Mouse (Mus musculus) adrenal gland, postnatal 0 days (tissue): ENCODE measurements around the gene Gm2916. TPM values are rescaled to one million over a fixed set of nuclear protein-coding genes. Genes with fewer than 3 reads are reported as not detected.

Source experiments
- polyA plus RNA-seq: library from polyadenylated mRNA; unstranded; fragments of >200 nt; fragmentation: Nextera tagmentation; extraction: Ambion mirVana; gene quantifications from 2 replicates; pipeline ENCODE4 v1.2.1, GENCODE M21; 2015

Gm2916 gene
- polyA plus RNA-seq: 0.18 TPM in 1 of 2 replicates, not detected in the other

DNA sequence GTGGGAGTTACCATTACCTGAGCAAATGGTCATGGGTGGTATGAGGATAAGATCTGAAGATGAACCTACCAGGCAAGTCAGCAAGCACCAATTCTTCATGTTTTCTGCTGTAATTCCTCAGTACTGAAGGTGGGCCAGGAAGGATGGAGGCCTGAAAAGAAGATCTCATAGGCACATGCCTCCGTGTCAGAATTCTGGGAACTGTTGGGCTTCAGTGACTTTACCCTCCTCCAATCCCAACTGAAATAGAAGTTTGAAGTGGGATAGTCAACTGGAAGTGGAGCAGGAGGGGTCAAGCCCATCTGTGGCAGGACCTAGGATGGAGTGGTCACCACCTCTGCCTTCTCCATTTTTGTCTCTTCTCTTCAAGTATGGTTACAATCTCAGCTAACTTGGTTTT, at the start of gene Gm2916:
Gene Gm2916 (plus strand): TSS at position 301 of the 400 bp plus-strand sequence.

DNA sequence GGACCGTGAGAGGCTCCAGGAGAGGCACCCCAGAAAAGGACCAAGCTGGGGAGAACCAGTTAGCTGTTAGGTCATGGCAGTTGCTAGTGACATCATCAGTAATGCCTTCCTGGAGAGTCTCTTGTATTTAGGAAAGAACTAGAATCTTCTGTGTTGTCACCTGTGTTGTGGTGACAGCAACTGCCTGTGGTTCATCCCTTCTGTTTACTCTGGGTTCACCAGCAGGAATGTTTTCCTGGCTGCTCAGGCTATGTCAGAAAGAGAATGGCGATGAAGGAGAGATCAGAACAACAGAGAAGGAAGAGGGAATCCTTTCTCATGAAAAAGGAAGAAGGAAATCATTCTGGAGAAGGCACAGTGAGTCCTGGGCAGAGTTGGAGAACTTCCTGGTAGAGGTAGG, 38.0 kb upstream of the Gm2916 start, which contains the start of gene Gm3033:
Gene Gm3033 (plus strand): TSS at position 301 of the 400 bp plus-strand sequence.

DNA sequence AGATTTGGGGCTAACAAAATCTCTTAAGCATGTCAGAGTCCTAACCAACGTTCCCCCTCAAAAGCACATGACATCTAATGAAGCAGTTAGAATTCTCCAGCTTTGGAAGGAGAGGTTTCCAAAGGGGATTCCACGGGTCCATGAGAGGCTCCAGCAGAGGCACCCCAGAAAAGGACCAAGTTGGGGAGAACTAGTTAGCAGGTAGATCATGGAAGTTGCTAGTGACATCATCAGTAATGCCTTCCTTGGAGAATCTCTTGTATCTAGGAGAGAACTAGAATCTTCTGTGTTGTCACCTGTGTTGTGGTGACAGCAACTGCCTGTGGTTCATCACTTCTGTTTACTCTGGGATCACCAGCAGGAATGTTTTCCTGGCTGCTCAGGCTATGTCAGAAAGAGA, 47.5 kb downstream of the Gm2916 start, which contains the start of gene Gm3029:
Gene Gm3029 (plus strand): TSS at position 301 of the 400 bp plus-strand sequence.

DNA sequence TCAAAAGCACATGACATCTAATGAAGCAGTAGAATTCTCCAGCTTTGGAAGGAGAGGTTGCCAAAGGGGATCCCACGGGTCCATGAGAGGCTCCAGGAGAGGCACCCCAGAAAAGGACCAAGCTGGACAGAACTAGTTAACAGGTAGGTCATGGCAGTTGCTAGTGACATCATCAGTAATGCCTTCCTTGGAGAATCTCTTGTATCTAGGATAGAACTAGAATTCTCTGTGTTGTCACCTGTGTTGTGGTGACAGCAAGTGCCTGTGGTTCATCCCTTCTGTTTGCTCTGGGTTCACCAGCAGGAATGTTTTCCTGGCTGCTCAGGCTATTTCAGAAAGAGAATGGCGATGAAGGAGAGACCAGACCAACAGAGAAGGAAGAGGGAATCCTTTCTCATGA, 79.3 kb downstream of the Gm2916 start, which contains the start of gene Gm3095:
Gene Gm3095 (plus strand): TSS at position 301 of the 400 bp plus-strand sequence.

Other genes starting within 250 kb of the Gm2916 start
- not detected in 2 replicates for gene Gm3012, start 249.7 kb upstream of the Gm2916 start, polyA plus RNA-seq
- gene Gm3020, start 232.1 kb upstream of the Gm2916 start, polyA plus RNA-seq: 0.47 and 1.3 TPM in 2 replicates
- gene Gm3043, start 195.4 kb upstream of the Gm2916 start, polyA plus RNA-seq: not detected in 2 replicates
- gene Gm3002, start 74.1 kb upstream of the Gm2916 start, polyA plus RNA-seq: 0.14 and 0.27 TPM in 2 replicates
- gene Gm3033, start 37.9 kb upstream of the Gm2916 start, polyA plus RNA-seq: not detected in 2 replicates
- gene Gm3029, start 47.6 kb downstream of the Gm2916 start, polyA plus RNA-seq: not detected in 2 replicates
- 0.25 TPM in 1 of 2 replicates, not detected in the other for gene Gm3095, start 79.4 kb downstream of the Gm2916 start, polyA plus RNA-seq
- not detected in 2 replicates for gene Gm3099, start 114.2 kb downstream of the Gm2916 start, polyA plus RNA-seq
- gene Gm5796, start 139.8 kb downstream of the Gm2916 start, polyA plus RNA-seq: 0.11 and 0.30 TPM in 2 replicates
- gene Gm3115, start 199.9 kb downstream of the Gm2916 start, polyA plus RNA-seq: not detected in 2 replicates
- 0.55 TPM in 1 of 2 replicates, not detected in the other for gene Gm8108, start 226.4 kb downstream of the Gm2916 start, polyA plus RNA-seq